Mouse (Mus musculus): ENCODE results near the gene Adsl. TPM values are rescaled to one million over a fixed set of nuclear protein-coding genes. Genes with fewer than 3 reads are reported as not detected.

Gene Adsl
- polyA plus RNA-seq, 1 experiment from 2014 or later = 96.3 TPM

- Histone ChIP-seq H3K9me3 (no peaks in the 10 kb centered on the region), H3K9ac (no peak overlapping the region), H3K27me3 (no peaks in the 10 kb centered on the region), H3K27ac (no peak overlapping the region), H3K4me1 (replicated peaks) (peaks cover 18% of the 10 kb centered on the region), H3K4me3 (no peak overlapping the region), H3K4me2 (no peak overlapping the region), H3K36me3 (peaks cover 28% of the 10 kb centered on the region)
- WGBS = 87% methylated on average over 7 of the region's 7 CpGs
- no peak for ATAC-seq (ENCODE audit: low FRiP score)
Measured at GRCm38 (mm10) chr15:80950055-80950454, 1.8 kb downstream of the Adsl start.

DNA sequence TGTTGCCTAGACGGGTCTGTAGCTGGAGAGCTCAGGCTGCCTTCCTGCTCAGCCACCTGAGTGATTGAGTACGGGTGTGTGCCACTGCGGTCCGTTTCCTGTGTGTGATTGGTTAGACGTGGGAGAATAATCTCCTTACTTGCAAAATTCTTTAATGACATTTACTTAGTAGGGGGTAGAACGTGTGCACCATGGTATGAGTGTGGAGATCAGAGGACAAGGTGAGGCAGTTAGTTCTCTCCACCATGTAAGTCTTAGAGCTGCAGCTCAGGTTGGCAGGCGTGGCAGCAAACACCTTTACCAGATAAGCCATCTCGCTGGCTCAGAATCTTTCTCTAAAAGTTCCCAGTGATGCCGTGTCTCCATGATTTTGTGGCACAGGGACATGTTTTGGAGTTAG lies 5.7 kb downstream of the Adsl start:
- no peak overlapping the region for H3K9ac ChIP-seq
- H3K4me1 ChIP-seq (replicated peaks) = peaks cover 14% of the 10 kb centered on the region
- ATAC-seq (ENCODE audit: low FRiP score) = no peak
- 93% methylated on average over 9 of the region's 9 CpGs for WGBS
- H3K4me3 ChIP-seq = no peak overlapping the region
- no peaks in the 10 kb centered on the region for H3K9me3 ChIP-seq
- no peaks in the 10 kb centered on the region for H3K27me3 ChIP-seq
- H3K4me2 ChIP-seq = no peak overlapping the region
- H3K27ac ChIP-seq = no peak overlapping the region
- peaks cover 58% of the 10 kb centered on the region for H3K36me3 ChIP-seq

GRCm38 (mm10) chr15:80954861-80955260 lies 6.6 kb downstream of the Adsl start:
- H3K9me3 ChIP-seq = no peaks in the 10 kb centered on the region
- peaks cover 67% of the 10 kb centered on the region for H3K36me3 ChIP-seq
- ATAC-seq (ENCODE audit: low FRiP score) = no peak
- H3K27me3 ChIP-seq = no peaks in the 10 kb centered on the region
- H3K4me3 ChIP-seq = no peak overlapping the region
- 84% methylated on average over 3 of the region's 3 CpGs for WGBS
- no peak overlapping the region for H3K4me2 ChIP-seq
- no peak overlapping the region for H3K9ac ChIP-seq
- no peak overlapping the region for H3K27ac ChIP-seq
- peaks cover 5% of the 10 kb centered on the region for H3K4me1 ChIP-seq (replicated peaks)

DNA sequence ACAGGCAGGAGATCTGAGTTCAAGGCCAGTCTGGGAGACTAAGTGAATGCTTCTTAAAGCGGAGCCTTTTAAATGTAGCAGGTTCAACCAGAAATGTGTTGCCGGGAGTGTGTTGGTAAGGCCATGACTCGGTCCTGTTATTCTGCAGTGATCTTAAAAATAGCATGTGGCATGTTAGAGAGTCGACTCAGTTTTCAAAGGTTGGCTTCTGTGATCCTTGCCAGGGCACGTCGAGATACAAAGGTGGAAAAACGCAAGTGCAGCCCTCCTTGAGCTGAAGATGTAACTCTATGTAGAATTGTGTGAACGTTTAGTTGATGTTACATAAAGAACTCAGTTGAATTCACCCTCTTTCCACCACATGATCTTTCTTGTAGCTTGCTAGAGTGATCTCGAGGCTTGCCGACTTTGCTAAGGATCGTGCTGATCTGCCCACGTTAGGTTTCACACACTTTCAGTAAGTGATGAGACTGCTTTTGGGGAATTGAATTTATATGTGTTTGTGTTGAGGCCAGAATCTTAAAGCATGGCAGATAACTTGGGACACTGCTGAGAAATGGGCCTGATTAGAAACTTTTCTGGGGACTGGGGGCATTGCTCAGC lies 7.6 kb downstream of the Adsl start:
- no peak for ATAC-seq (ENCODE audit: low FRiP score)
- H3K27ac ChIP-seq = no peak overlapping the region
- peaks cover 78% of the 10 kb centered on the region for H3K36me3 ChIP-seq
- no peak overlapping the region for H3K9ac ChIP-seq
- WGBS = 96% methylated on average over 12 of the region's 12 CpGs
- H3K9me3 ChIP-seq = no peaks in the 10 kb centered on the region
- H3K4me3 ChIP-seq = no peak overlapping the region
- no peaks in the 10 kb centered on the region for H3K4me1 ChIP-seq (replicated peaks)
- H3K4me2 ChIP-seq = no peak overlapping the region
- no peaks in the 10 kb centered on the region for H3K27me3 ChIP-seq

DNA sequence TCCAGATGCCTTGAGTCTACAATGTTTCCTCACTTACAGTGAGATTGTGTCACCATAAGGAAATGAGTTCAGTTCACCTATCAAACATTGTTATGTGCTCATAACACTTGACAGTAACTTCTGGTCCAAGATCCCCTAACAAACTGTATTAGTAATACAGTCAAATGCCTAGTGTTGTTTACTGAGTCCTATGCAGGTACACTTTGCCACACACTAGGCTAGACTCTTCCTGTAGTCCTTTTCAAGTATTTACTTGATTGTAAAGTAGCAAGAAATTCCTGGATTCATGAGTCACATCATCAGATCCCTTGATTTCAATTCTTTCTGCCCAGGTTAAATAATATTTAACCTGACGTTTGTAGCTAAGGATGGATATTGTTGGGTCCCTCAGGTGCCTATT lies 21.1 kb downstream of the Adsl start:
- H3K9me3 ChIP-seq = no peaks in the 10 kb centered on the region
- no peaks in the 10 kb centered on the region for H3K4me1 ChIP-seq (replicated peaks)
- H3K9ac ChIP-seq = no peak overlapping the region
- no peak for ATAC-seq (ENCODE audit: low FRiP score)
- H3K27ac ChIP-seq = no peak overlapping the region
- no peak overlapping the region for H3K4me2 ChIP-seq
- 93% methylated on average over 1 of the region's 1 CpGs for whole genome bisulfite sequencing
- no peak overlapping the region for H3K4me3 ChIP-seq
- peaks cover 58% of the 10 kb centered on the region for H3K36me3 ChIP-seq
- no peaks in the 10 kb centered on the region for H3K27me3 ChIP-seq

- Histone ChIP-seq H3K4me1 (replicated peaks) (peaks cover 15% of the 10 kb centered on the region), H3K9ac (no peak overlapping the region), H3K4me2 (no peak overlapping the region), H3K27me3 (no peaks in the 10 kb centered on the region), H3K27ac (no peak overlapping the region), H3K36me3 (peaks cover 15% of the 10 kb centered on the region), H3K4me3 (no peak overlapping the region), H3K9me3 (no peaks in the 10 kb centered on the region)
- WGBS = 57% methylated on average over 5 of the region's 5 CpGs
- no peak for ATAC-seq (ENCODE audit: low FRiP score)
Measured at GRCm38 (mm10) chr15:80974311-80974710, 26.0 kb downstream of the Adsl start.

GRCm38 (mm10) chr15:80975666-80976065 lies 27.4 kb downstream of the Adsl start:
- ATAC-seq (ENCODE audit: low FRiP score) = no peak
- Histone ChIP-seq H3K4me2 (no peak overlapping the region), H3K27ac (no peak overlapping the region), H3K36me3 (peaks cover 1% of the 10 kb centered on the region; the same call in 1 of the 2 replicates), H3K4me3 (no peak overlapping the region), H3K27me3 (no peaks in the 10 kb centered on the region), H3K9ac (no peak overlapping the region), H3K4me1 (replicated peaks) (peaks cover 20% of the 10 kb centered on the region), H3K9me3 (no peaks in the 10 kb centered on the region)
- 90% methylated on average over 3 of the region's 3 CpGs for WGBS

DNA sequence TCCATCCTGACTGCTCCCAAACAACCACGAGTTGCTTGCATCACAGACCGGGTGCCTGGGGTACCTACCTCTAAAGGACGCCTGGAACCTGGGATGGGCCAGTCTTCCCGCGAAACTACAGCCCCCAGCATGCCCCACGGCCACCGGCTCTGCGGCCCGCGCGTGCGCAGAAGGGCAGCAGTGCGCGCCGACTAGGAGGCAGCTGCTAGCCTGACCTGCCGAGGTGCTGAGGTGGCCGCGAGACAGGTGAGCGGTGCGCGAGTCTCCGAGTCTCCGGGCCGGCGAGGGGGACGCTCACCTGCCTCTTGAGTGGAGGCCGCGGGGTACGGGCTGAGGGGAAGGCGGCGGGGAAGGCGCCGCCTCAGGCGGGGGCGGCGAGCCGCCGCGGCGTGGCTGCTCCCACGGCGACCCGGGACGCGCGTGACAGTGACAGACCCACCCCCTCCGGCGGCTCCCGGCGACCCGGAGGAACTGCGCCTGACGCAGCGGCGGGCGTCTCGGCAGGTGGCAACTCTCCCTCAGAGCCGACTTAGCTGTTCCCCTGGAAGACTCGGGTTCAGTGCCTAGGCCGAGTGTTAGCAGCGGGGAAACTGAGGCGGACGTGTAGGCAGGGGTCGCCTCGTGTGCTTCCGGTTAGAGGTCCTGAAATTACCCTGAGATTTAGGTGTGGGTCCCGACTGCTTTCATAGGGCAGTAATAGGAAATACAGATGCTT lies 29.5 kb downstream of the Adsl start, which contains the start of gene Sgsm3:
Gene Sgsm3, plus strand, starts transcription at position 146 of the 715 bp plus-strand sequence.
- Histone ChIP-seq H3K36me3 (no peaks in the 10 kb centered on the region), H3K4me1 (replicated peaks) (peaks cover 20% of the 10 kb centered on the region), H3K4me2 (peak within 1 kb of the TSS; percentile 65), H3K4me3 (peak within 1 kb of the TSS; percentile 88), H3K27ac (peak within 1 kb of the TSS; percentile 83), H3K27me3 (no peaks in the 10 kb centered on the region), H3K9ac (peak within 1 kb of the TSS; percentile 84), H3K9me3 (no peaks in the 10 kb centered on the region)
- ATAC-seq (ENCODE audit: low FRiP score) = peak; percentile 95
- under 1% methylated on average over 67 of the region's 67 CpGs for whole genome bisulfite sequencing

- WGBS = 88% methylated on average over 4 of the region's 4 CpGs
- Histone ChIP-seq H3K4me1 (replicated peaks) (peaks cover 20% of the 10 kb centered on the region), H3K36me3 (no peaks in the 10 kb centered on the region), H3K27ac (no peak overlapping the region), H3K27me3 (no peaks in the 10 kb centered on the region), H3K4me2 (no peak overlapping the region), H3K4me3 (no peak overlapping the region), H3K9me3 (no peaks in the 10 kb centered on the region), H3K9ac (no peak overlapping the region; the same call in 1 of the 2 replicates)
- no peak for ATAC-seq (ENCODE audit: low FRiP score)
Measured at GRCm38 (mm10) chr15:80979611-80980010, 31.3 kb downstream of the Adsl start.

GRCm38 (mm10) chr15:80981176-80981575 lies 32.9 kb downstream of the Adsl start:
- WGBS = 87% methylated on average over 4 of the region's 4 CpGs
- no peak for ATAC-seq (ENCODE audit: low FRiP score)
- Histone ChIP-seq H3K4me3 (no peak overlapping the region), H3K4me2 (no peak overlapping the region), H3K4me1 (replicated peaks) (peaks cover 20% of the 10 kb centered on the region), H3K9me3 (no peaks in the 10 kb centered on the region), H3K27me3 (no peaks in the 10 kb centered on the region), H3K36me3 (no peaks in the 10 kb centered on the region), H3K27ac (no peak overlapping the region), H3K9ac (no peak overlapping the region)

- ATAC-seq (ENCODE audit: low FRiP score) = no peak
- H3K27ac ChIP-seq = no peak overlapping the region
- no peak overlapping the region for H3K4me2 ChIP-seq
- H3K4me1 ChIP-seq (replicated peaks) = peaks cover 15% of the 10 kb centered on the region
- no peak overlapping the region for H3K9ac ChIP-seq
- H3K4me3 ChIP-seq = no peak overlapping the region
- no peaks in the 10 kb centered on the region for H3K36me3 ChIP-seq
- WGBS = 96% methylated on average over 2 of the region's 2 CpGs
- H3K9me3 ChIP-seq = no peaks in the 10 kb centered on the region
- no peaks in the 10 kb centered on the region for H3K27me3 ChIP-seq
Measured at GRCm38 (mm10) chr15:80983264-80983663, 35.0 kb downstream of the Adsl start.

- H3K4me1 ChIP-seq (replicated peaks) = no peaks in the 10 kb centered on the region
- no peak overlapping the region for H3K9ac ChIP-seq
- no peak overlapping the region for H3K4me2 ChIP-seq
- no peak overlapping the region for H3K27ac ChIP-seq
- no peaks in the 10 kb centered on the region for H3K9me3 ChIP-seq
- no peaks in the 10 kb centered on the region for H3K27me3 ChIP-seq
- 59% methylated on average over 1 of the region's 1 CpGs for WGBS
- H3K4me3 ChIP-seq = no peak overlapping the region
- no peaks in the 10 kb centered on the region for H3K36me3 ChIP-seq
- ATAC-seq (ENCODE audit: low FRiP score) = no peak
Measured at GRCm38 (mm10) chr15:80988331-80988730, 40.0 kb downstream of the Adsl start.

GRCm38 (mm10) chr15:80989712-80990111 lies 41.4 kb downstream of the Adsl start:
- no peaks in the 10 kb centered on the region for H3K36me3 ChIP-seq
- no peaks in the 10 kb centered on the region for H3K9me3 ChIP-seq
- 76% methylated on average over 3 of the region's 3 CpGs for WGBS
- H3K4me1 ChIP-seq (replicated peaks) = no peaks in the 10 kb centered on the region
- no peak overlapping the region for H3K4me2 ChIP-seq
- no peak overlapping the region for H3K27ac ChIP-seq
- no peaks in the 10 kb centered on the region for H3K27me3 ChIP-seq
- ATAC-seq (ENCODE audit: low FRiP score) = no peak
- H3K4me3 ChIP-seq = no peak overlapping the region
- no peak overlapping the region for H3K9ac ChIP-seq

All from hindbrain, embryonic 13.5 days (tissue).